Mouse (Mus musculus) natural killer cell, adult 2 months (primary cell): ENCODE data around the gene L3hypdh.

Experiments used
- DNase-seq, 2 experiments: peaks; one replicate each; pipeline ENCODE4 v3.0.0; 2022; ENCODE audit warnings: low spot score in 2 of 2

The L3hypdh gene

DNA sequence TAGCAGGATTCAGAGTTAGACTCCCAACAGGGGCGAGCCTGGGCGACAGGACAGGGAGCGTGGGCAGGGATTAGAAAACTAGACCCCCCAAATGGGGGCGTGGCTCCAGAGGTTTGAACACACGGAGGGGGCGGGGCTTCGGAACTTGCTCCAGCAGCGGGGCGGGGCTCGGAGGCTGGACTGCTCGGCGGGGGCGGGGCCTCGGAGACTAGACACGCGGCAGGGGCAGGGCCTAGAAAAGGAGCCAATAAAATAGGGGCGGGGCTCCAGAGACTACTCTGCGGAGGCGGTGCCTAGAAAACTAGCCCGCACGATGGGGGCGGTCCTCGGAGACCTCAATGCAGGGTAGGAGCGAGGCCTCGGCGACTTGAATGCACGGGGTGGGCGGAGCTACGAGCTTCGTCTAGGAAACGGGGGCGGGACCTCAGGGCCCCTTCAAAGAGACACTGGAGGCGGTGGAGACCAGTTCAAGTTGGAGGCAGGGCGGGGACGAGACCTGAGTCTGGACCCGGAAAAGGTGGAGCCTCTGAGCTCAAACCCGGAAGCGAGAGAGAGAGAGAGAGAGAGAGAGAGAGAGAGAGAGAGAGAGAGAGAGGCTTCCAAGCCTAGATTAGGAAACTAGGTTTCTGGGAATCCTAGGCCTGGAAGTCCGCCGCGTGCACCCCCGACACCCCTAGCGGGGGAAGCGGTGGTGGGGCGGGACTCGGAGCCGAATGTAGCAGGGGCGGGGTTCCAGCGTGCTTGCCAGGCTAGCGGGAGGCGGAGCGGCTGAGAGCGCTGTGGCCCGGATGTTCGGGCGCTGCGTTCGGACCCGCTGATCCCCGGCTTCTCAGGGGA lies at the start of gene L3hypdh, which contains the start of gene Jkamp:
Gene L3hypdh (minus strand): TSS at position 111 of the 837 bp plus-strand sequence.
Gene Jkamp (plus strand): TSS at position 261 of the 837 bp plus-strand sequence.
- peak; percentile 100 for DNase-seq

DNA sequence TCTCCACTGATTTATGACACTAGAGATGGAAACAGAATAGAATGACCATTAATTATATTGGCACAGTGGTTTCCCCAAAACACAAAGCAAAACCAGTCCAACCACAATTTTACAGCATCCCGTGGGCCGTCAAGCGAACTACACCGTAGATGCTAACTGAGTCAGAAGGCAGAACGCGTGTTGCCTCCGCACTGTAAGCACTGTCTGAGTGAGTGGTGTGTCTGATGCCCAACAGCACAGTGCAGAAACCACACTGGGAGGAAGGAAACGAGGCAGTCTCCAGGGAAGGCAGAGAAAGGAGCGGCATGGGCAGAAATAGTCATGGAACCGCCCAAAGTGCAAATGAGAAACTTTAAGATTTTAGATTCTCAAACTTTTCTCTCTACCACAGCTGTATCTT lies 44.0 kb upstream of the L3hypdh start:
- DNase-seq = no peak

DNA sequence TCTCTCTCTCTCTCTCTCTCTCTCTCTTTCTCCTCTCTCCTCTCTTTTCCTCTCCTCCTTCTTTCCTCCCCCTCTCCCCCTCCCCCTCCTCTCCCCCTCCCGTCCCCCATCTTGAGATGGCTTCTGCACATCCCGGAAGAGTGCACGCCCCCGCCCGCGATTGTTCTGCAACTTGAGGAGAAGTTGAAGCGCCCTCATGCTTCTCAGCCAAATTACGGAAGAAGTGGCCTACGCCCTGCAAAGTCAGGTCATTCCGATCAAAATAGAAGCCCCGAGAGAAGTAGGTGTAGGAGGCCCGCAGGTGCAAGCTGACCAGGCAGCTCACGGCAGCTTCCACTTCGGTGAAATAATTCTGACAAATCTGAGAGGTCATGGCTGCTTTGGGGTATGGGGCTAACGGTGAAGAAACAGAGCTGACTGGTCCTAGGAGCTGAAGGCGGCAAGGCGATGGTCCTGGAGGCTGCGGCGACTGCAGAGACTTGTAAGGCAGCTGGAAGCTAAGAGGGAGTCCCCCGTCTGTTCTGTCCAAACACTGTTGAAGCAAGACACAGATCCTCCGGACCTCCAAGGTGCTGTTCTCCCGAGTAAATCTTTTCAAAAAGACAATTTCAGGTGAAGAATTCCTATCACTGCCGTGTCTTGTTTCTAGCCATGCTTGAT lies 30.6 kb upstream of the L3hypdh start:
- DNase-seq = no peak

DNA sequence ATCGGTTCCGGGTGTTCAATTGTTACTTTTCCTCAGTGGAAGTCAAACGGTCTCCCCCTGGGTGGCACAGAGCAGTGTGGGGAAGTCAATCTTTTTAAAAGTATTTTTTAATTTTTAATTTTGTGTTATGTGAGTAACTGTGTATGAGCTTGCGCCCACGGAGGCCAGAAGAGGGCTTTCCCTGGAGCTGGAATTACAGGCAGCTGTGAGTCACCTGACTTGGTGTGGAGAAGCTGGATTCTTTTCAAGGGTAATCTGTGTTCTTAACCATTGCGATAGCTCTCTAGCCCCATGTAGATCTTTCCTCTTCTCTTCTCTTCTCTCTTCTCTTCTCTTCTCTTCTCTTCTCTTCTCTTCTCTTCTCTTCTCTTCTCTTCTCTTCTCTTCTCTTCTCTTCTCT lies 29.9 kb upstream of the L3hypdh start:
- no peak for DNase-seq

DNA sequence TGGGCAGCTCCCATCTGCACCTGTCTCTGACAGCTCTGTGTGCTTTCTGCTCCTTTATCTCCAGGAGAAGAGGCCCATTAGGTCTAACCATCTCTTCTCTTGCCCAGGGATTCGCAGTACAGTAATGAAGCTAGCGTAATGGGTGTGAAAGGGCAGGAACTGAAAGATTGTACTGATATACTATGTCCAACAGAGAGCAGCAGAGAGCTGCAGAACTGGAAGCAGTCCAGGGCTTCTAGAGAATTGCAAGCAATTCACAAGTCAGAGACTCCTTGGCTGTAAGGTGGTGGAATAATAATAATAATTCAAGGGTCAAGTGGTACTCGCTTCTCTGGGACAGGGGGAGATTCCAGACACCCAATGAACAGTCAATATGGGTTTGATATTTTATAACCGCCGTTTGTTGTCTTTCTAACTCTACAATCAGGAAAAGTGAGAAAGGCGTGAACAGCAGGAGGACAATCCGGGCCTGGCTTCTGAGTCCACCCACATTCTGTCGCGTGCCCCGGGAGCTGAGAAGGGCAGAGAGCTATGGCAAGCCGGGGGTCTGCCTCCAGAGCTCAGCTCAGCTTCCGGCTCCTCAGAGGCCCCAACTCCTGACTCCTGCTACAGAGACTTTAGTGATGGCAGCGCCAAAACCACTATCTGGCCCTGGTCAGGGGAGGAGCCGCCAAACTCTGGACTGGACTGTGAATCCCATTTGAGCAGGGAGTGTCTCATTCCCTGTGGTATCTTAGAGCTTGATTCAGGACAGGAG lies 19.5 kb upstream of the L3hypdh start:
- DNase-seq = peak; percentile 22 to 34

DNA sequence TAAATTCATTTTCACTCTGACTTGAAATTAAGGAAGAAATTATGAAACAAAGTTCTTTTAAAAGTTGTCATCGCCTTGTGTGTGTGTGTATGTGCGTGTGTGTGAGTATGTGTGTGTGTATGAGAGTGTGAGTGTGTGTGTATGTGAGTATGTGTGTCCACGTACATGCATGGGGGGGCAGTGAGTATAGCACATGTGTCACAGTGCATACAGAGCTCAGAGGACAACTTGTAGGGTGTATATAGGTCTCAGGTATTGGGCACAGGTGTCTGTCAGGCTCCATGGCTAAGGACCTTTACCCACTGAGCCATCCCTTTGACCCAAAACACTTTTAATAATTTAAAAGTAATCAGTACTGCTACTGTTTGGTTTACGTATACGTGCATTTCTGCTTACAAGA lies 18.8 kb upstream of the L3hypdh start:
- DNase-seq = no peak

DNA sequence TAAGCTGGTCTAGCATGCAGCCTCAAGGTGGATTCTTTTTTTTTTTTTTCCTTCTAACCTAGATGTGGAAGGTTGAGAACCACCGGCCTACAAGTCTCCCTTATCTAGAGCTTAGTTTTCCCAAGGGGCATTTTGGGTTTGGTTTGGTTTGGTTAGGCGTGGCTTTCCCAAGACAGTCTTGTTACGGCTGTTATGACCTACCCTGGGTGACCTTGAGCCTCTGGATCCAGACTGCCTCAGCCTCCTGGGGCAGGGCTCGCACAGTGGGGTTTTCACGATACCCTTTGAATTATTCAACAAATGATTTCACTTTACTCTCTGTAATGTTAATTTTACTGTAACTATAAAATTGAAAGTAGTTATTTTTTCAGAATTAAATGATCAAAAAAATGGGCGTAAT lies 17.5 kb upstream of the L3hypdh start:
- no peak for DNase-seq

DNA sequence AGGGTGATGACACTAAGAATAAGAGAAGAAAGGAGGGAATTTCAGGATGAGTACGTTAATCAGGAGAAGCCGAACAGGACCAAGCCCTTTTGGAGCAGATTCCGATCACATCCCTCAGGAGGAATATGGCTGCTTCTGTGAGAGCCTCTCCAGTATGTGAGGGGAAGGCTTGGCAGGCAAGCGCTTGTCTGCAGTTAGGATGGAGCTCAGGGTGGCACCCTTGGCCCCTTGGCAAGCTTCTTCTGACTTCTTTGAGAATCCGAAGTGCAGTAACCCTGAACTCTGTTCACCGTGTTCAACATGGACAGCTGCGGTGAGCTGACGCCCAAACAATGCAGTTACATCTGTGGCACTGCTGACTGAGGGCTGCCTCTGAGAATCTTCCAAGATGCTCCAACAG lies 11.7 kb upstream of the L3hypdh start:
- no peak for DNase-seq

DNA sequence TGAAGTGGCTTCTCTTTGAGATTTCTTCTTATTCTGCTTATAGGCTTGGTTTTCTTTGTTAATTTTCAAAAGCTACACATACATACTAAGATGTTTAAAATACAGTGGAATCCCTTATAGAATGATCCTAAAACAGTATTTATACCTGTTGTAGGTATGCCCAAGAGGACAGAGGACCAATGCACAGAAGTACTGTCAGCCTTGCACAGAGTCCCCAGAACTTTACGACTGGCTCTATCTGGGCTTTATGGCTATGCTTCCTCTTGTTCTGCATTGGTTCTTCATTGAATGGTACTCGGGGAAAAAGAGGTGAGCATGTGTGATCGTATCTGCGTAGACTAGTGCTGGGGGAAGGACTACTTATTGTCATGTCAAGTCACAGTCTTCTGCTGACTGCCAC lies 4.6 kb upstream of the L3hypdh start:
- DNase-seq = no peak

DNA sequence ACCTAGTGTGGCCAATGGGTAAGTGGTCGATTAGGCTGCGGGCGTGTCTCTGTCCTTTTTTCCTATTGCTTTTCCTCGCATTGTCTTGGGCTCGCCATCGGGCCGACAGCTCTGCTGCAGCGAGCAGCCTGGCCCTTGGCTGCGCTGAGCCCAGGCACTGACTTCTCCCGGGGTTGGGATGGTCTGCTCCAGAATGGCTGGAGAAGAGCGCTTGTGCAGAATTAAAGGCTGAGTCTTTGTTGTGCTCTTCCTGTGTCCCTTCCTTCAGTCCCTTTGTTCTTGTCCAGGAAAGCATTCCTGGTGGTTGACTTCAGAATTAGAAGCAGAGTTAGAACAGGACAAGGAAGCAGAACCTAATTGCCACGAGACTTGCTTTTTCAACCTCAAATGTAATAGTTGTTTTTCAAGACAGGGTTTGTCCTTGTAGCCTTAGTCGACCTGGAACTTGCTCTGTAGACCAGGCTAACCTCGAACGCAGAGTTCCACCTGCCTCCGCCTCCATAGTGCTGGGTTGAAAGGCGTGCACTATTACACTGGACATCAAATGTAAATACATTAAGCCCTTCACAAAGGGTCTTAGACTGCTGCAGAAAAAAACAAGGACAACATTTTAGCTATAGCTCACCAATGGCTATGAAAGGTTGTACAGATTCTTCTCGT lies 1.1 kb upstream of the L3hypdh start:
- DNase-seq = peak in 1 of 2 experiments; percentile 7

DNA sequence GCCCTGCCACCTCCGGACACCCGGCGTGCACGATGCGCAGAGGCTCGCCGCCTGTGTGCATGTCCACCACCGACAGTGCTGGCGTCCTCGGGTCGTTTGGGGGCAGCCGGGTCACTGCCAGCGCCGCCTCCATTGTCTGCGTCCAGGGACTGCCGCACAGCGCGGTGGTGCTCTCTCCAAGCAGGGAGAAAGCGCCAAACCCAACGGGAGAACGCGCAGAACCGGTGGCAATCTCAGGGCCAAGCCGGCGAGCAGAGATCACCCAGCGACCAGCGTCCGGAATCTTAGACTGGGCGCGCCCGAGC lies 263 bp downstream of the L3hypdh start:
- DNase-seq = no peak

DNA sequence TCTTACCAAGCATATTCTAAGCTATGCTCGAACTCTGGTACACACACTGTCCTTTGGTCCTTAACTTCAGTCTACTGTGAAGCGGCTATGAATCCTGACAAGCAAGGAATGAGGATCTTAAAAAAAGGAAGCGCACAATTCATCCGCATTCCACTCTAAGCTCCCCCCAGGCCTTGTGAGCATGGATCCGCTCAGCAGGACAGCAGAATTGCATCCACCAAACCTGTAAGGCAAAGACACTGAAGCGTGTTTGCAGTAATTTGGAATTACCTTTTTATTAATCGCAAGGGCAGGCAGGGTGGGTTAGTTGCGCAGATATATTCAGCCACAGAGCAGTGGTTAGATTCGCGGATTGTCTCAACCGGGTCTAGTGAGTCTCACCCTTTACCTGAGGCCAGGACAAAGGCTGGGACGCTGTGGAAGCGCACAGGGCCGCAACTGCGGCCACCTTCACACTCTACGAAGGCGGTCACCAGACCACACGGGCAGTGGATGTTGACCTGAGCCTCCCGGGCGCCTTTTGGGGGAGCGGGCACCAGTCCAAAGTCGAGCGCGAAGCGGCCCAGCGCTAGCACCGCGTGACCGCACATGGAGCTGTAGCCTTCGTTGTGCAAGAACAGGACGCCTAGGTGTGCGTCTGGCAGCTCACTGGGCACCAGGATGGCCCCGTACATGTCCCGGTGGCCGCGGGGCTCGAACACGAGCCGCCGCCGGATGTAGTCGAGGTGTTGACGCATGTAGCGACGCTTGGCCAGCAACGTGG lies 797 bp downstream of the L3hypdh start:
- no peak for DNase-seq

DNA sequence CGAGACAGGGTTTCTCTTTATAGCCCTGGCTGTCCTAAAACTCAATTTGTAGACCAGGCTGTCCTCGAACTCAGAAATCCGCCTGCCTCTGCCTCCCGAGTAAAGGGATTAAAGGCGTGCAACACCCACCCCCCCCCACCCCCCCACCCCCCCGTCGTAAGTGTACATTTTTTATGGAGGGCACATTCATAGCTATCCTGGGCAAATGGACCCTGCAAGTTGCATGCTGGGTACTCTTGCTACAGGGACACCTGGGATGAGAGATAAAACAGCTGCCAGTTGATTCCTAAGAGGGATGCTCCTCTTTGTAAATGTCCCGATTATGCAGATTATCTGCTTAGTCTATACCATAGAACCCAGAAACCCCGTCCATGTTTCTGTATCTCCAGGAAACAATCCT lies 2.0 kb downstream of the L3hypdh start:
- DNase-seq = no peak

DNA sequence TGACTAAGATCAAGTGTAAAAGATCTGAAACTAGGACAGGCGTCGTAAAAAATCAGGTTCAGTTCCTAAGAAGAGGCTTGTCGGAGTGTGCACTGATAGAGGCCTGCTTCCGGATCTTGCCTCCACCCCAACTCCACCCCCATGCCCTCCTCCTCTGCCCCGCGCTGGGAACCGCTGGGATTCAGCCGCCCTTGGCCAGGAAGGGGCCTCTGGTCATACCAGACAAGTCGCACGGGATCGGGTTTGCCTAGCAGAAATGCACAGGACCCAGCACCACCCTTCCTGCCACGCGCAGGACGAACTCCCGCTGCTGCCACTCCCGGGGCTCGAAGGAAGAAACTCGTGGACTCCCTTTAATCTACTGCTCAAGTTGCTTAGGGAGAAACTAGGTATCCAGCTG lies 2.9 kb downstream of the L3hypdh start:
- no peak for DNase-seq

DNA sequence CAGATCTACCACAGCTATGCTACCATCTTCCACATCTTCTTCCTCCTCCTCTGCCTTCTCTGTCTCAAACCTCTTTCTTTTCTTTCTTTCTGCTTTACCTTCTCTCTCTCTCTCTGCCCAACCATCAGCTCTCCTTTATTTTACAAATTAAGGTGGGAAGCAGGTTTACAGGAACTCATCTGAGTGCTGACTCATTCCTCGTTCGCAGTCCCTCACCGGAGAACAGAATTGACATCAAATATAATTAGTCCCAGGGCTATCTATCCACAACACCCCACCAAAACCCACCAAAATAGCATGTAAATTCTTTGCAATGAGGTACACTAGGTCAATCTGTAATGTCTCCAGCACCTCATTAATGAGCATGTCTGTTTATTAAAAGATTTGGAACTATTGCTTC lies 3.3 kb downstream of the L3hypdh start:
- DNase-seq = no peak

DNA sequence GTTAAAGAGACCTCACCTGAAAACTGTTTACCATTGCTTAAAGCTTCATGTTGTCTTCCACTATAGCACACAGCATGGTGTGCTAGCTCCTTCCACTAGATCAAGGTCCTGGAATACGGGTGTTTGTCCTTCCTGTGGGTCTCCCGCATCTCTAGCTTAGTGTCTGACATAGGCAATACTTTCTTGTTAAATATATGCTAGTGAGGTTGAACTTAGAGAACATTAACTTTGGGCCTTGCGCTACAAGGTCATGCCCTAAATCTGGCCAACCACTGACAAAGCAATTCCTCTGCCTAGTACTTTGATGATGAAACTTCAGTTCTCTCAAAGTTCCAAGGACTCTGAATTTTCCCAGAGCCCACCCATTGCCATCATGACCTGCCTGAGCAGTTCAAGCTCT lies 7.0 kb downstream of the L3hypdh start:
- DNase-seq = no peak

DNA sequence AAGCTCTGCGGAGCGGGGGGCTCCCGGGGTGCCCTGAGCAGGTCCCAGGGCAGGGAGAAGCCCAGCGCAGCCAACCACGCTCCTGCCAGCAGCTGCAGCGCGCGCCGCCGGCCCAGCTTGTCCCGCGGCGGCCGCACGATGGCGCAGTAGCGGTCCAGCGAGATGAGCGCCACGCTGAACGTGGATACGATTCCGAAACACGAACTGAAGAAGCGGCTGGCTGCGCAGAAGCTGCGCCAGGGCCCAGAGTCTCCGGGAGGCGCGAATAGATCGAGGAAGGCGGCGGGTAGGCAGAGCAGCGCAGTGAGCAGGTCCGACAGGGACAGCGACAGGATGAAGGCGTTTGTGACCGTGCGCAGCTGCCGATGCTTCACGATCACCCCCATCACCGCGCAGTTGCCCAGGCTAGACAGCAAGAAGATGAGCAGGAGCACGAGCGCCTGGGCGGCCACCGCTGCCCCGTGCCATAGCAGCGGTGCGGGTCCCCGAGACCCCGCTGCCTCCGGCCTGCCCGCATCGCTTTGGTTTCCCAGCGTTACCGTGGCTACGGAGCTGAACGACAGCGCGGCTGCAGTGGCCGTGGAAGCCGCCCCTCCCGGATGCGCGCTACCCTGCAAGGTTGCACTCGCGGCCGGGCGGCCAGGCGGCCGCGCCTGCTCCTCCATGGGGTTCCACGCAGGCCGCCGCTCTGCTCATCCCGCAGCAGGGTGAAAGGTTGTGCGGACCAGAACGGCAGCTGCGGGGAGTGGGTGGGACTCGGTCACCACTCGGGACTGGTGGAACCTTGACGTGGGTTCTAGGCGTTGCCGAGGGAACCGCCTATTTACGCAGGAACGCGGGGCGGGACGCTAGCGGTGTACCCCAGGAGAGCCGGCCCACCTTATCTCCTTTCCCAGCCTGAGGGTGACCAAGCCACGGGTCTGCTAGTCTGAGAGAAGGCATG lies 14.6 kb downstream of the L3hypdh start, which contains the start of gene Gpr135:
Gene Gpr135 (minus strand): TSS at position 799 of the 943 bp plus-strand sequence.
- peak; percentile 59 to 72 for DNase-seq

DNA sequence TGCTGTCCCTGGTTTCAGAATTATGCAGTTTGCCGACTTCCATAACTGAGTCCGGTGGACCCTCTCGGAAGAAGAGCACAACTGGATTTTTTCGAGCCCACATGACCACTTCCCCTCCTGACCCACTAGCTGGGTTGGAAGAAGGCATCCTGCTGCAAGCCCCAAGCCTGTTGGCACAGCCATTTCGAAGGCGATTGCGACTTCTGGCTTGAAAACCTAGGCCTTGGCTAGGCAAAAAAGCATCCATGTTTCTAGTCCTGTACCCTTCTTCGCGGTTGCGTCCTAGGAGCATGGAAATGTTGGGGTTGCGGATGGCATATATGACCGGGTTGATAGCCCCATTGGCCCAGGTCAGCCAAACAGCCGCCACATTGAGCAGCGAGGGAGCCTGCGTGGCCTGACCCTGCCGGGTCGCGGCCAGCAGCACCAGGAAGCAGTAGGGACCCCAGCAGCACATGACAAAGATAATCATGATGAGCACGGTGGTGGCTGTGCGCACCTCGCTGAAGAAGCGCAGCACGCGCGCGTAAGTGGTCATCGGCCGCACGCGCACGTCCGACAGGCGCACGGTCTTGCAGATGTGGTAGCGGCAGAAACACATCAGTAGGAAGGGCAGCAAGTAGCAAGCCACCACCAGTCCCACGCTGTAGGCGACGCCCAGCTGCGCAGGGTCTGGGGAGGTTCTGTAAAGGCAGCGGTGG lies 15.5 kb downstream of the L3hypdh start:
- DNase-seq = no peak

DNA sequence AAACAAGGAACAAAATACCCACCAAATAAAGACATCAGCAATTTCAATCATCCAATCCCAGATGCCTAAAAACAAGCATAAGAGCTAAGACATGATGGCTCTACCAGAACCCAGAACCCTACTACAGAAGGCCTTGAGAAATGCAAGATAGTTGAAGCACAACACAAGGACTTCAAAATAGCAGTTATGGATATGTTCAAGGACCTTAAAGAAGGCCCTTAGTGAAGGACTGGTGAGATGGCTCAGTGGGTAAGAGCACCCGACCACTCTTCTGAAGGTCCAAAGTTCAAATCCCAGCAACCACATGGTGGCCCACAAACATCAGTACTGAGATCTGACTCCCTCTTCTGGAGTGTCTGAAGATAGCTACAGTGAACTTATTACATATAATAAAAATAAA lies 27.5 kb downstream of the L3hypdh start:
- no peak for DNase-seq

DNA sequence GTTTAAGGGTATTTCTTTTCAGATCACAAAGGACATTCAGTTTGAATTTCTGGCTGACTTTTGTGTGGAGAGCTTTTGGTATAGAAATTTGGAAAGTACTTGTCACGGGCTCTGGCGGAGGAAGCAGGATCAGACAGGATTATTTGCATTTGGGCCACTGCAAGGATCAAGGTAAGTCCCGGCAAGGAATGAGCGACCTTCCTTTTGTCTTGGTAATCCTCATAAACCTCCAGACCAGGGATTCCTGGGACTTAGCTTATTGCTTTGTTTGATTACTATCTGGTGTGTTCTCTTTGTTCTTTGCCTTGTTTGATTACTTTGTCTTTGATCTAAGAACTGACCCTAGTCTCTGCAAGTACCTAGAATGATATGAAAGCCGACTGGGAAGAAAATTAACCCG lies 31.4 kb downstream of the L3hypdh start:
- no peak for DNase-seq
